Mouse (Mus musculus): ENCODE data around the gene Igfbp7. TPM values are rescaled to one million over a fixed set of nuclear protein-coding genes. Genes with fewer than 3 reads are reported as not detected.

The Igfbp7 gene
- total RNA-seq, 1 experiment from 2014 or later, result 819 TPM

DNA sequence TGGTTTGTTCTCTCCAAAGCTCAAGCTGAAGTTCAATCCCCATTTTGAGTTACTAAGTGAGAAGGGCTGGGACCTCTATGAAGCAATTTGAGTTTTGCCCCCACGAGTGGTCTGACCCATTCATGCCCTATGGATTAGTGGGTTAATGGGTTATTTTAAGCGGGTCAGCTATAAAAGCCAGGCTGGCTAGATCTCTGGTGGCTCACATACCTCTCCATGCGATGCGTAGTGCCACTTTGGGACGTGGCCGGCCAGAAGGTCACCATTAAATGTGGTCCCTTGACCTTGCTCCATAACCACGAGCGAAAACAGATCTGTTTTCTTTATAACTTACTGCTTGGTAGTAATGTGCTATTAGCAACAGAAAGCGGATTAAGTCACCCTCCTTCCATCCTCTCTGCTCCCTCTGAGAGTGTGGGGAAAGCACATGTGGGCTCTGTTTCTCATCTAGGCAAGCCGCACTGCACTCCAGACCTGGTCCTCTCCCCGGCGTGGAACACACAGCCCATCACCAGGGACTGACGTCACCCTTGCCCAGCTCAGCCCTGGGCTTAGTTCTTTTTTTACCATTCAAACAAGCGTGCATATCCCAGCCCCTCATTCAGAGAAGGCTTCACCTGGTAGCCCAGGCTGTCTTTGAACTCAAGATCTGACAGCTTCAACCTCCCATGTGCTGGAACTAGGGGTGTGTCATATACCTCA lies 28.3 kb downstream of the Igfbp7 start:
- DNase-seq, result no peak

DNA sequence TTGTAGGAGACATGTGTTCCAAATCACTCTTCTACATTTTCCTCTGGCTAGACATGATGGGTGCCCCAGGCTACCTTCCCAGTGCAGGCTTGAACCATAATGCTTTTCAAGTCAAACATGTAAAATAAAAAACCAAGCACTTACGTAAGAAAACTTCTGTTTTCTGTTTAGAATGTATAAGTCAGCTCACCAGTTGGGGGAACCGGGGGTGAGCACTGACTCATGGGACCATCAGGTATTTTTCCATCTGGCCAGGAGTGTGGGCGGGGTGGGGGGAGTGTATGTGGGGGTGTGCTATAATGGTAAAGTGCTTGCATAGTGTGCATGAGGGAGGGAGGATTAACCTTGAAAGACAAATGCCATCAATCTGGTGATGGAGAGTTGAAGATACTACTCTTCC lies 29.8 kb downstream of the Igfbp7 start:
- no peak for DNase-seq

DNA sequence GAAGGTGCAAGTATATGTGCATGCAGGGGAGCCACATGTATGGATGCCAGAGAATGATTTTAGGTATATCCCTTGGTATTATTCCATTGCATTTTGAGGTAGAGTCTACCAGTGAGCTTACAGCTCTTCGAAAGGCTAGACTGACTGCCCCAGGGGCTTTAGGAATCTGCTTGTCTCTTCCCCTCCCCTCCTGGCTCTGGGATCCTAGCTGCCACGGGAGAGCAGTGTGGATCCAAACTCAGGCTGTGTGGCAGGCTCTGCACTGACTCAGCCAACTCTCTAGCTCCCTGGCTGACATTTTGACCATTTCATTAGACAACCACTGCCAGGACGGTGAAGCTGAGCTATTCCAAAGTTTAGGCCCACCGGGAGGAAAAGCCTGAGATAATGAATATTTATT lies 32.3 kb downstream of the Igfbp7 start:
- no peak for DNase-seq

DNA sequence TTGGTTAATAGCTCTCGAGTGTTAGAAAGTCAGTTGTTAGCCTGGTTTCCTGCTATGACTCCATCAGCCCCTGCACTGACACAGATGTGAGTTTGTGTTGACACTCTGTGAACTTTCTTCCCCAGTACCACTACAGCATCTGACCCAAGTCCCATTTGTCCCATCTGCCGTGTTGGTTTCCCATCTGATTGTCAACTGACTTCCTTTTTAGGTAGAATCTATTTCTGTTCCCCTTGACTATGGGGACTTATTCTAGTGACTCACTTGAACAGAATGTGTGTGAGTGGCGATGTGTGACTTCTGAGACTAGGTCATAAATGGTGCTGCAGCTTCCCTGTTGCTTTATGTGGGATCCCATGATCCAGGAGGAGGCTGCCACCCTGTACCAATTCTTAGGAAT lies 32.9 kb downstream of the Igfbp7 start:
- no peak for DNase-seq

DNA sequence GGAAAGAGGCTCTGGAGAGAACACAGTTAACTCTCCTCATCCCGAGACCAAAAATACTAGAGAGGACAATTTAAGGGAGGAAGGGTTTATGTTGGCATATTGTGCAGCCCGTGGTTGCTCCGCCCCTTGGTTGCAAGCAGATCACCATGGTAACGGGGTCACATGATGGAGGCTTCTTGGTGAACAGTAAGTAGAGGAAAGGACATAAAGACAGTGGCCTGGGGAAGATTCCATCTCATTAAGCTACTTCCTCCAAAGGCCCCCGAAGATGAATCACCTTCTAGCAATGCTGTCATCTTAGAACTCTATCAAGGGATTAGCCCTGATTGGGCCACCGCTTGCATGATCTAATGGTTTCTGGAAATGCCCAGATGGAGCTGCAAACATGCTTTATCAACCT lies 35.1 kb downstream of the Igfbp7 start:
- DNase-seq, result peak; percentile 71

DNA sequence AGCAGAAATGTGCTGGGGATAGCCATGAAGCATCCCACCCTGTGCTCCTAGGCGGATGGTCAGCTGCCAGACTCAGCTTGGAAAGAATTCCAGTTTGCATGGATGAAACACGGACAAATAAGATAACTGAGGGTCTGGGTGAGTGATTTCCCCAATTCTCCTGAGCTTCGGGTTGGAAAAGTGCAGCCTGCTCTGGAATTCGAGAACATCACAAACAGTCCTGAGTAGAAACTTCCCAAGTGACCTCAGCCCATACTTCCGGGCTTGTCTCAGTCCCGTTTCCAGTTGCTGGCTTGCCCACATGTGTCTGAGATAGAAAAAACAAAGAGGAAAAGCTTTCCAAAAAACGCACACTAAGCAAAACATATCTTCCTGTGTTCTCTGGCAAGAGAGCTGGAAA lies 35.6 kb downstream of the Igfbp7 start:
- DNase-seq, result no peak

DNA sequence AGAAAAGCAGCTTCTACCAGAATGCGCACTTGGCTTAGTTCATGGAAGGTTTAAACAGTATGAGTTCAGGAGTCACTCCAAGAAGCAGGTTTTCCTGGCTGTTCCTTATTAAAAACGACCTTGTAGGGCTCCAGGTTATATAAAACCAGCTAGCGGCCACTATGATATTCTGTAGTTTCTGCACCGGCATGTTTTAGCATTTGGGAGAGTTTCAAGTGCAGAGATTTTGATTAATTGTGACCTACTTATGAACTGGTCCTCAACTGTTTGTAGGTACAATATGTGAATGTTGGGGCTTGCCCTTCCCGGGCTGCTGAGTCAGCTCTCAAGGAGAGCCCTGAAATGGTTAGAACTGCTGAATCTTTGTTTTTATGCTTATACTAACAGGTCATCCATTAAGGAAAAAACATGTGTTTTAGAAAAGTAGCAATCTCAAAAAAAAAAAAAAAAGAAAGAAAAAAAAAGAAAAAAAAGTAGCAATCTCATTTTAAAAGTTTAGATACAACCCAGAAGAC lies 37.4 kb downstream of the Igfbp7 start:
- DNase-seq, result no peak

DNA sequence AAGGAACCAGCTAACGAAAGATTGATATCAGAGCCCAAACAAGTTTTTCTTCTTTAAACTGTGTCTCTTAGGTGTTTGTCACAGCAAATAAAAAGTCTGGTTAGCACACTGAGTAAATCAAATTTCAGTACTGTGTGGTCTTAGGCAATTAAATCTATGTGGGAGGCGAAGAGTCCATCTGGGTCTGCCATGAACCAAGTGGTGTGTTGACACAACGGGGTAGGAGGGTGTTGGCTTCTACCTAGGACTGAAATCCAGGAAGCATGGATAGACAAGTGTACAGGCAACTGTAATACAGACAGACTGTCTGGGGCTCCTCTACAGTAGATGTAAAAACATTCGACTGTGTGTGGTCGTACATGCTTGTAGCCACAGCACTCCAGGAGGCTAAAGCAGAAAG lies 38.4 kb downstream of the Igfbp7 start:
- no peak for DNase-seq

DNA sequence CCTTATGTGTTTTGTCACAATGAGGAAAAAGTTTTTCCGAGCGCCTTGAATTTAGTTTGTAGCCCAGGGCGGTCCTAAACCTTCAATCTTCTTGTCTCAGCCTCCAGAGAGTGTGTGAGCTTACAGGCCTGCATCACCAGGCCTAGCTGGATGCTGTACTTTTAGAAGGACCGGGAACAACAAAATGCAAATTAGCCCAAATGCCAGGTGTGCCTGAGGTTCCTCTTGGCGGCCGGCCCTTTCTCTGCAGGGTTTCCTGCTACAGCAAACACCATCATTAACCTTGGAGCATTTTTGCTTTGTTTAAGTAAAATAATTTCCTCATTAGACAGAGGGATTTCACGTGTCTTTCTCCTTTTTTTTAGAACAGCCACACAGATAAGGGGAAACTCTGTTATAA lies 39.6 kb downstream of the Igfbp7 start:
- no peak for DNase-seq

DNA sequence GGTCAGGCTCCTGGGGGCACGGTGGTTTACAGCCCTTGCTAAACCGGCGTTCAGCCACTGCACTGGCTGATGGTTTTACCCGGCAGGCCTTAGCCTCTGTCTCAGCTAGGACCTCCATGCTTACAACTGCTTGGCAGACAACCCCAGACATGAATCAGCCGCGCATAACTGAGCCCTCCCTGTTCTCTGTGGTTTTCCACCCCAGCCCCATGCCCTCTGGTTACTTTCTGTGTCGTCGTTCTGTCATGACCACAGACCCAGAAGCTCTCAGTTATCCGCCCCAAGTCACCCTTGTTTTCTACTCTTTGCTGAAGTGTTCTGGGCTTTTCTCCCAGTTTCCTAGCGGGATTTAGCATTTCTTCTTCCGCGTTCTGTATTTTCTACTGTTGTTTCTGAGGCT lies 40.2 kb downstream of the Igfbp7 start:
- peak; percentile 56 for DNase-seq

DNA sequence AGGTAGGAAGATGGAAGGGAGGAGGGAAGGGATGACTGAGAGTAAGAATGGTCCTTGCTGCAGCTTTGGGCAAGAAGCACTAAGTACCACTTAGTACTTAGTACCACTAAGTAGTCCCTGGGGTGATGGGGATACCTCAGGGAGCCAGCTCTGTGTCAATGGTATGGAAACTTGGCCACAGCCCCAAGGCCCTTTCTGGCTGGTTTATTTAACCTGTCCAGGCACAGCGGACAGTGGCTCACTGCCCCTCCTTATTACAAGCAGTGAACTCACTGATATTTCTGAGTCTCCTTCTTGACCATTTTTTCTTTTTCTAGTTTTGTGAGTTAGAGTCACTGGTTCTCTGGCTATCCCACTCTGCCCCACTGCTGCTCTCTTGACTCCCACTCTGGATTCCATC lies 40.7 kb downstream of the Igfbp7 start:
- no peak for DNase-seq

DNA sequence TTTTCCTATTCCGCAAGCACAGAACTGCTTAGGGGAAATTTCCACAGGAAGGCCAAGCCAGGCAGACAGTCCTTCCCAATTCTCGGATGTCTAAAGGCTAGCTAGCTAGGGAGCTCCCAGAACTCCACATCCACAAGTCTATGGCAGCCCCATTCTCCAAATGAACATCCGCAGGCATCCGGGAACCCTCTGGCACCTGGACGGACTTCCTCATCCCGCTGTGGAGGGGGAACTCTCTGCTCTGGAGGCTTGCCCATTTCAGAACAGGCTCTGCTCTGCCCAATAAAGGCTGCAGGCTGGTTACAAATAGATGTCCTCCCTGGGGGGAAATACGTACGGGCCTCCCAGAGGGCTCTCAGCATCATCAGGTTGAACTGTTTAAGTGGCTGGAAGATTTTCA lies 41.5 kb downstream of the Igfbp7 start:
- DNase-seq, result peak; percentile 40

DNA sequence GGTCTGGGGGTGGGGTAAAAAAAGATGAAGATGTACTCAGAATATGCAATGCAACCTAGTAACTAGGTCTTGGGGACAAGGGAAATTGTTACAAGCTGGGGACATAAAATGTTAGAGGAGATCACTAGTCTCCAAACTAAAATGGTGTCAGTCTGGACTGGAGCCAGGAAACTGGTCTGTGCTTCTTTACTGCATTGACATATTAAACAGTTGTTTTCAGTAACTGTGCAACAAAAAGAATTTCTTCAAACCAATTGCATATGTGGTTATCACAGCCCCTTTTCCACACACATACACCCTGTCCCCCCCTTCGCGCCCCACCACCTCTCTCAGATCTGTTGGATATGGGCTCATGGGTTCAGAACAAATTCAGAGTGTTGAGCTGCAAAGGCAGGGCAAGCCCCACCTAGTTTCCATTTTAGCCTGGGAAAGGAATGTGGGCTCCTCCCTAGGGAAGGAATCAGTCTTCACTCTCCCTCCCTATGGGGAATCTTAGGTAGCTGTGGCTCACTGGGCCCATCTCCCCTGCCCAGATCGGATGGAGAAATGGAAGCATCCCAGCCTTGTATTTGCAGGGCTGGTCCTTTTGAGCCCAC lies 43.3 kb downstream of the Igfbp7 start:
- no peak for DNase-seq

DNA sequence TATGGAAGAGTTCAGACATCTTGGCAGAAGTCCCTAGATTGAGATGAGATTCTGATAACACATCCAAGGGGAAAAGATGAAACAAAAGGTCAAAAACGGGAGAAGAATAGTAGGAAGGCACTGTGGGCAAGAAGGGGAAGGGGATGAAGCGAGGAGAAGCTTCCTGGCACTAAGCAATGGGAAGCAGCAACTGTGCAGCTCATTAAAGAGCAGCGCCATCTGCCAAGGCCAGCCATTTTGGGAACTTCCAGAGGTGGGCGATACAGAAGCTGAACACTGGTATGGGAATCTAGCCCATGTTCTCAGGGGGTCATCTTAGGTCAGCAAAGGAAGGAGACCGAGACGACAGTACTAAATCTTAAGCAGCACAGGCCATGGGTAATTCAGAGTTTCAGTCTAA lies 44.2 kb downstream of the Igfbp7 start:
- no peak for DNase-seq

DNA sequence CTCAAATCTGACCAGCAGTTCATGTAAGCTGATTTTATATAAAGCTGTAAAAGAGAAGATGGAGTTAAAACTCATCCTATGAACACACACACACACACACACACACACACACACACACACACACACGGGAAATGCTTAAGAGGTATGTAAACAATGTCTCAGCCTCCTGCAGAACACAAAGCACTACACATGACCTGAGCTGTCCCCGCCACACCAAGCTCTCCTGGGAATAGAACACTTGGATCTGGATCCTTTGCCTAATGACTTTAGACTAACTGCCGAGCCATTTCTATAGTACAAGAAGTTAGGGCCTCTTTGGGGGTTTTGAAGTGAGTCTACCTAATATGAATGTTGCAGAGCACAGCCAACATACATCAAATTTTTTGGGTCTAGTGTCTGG lies 45.7 kb downstream of the Igfbp7 start:
- no peak for DNase-seq

DNA sequence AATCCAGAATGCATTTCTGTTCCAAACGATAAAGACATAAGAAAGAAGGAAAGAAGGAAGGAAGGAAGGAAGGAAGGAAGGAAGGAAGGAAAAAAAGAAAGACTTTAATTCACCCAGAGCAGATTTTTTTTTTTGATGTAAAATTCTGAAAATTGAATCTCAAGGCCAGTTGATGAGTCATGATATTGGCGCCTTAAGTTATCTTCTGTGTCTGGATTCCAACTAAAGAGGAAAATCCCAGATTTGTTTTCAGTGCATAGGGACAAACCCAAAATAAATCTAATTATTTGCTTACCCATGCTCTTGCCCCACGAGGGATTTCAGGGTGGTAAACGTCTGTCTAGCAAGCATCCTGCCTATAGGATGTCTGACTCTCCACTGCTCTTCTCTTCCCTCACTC lies 46.8 kb downstream of the Igfbp7 start:
- no peak for DNase-seq

DNA sequence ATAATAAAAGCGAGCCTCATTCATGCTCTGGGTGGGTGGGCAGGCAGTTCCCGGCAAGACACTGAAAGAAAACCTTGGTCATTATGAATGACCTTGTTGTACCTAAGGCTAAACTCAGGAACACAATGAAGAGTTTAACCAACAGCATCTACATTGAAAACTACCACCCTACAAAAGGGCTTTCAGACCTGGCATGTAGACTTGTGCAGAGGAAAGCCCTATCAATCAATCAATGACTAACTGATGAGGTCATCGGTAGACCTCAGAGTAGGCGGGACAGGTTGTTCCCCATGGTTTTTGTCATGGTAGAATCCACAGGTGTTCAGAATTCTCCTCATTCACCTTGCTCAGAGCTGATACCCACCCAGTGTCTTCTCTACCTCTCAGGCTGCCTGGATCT lies 47.9 kb downstream of the Igfbp7 start:
- no peak for DNase-seq

DNA sequence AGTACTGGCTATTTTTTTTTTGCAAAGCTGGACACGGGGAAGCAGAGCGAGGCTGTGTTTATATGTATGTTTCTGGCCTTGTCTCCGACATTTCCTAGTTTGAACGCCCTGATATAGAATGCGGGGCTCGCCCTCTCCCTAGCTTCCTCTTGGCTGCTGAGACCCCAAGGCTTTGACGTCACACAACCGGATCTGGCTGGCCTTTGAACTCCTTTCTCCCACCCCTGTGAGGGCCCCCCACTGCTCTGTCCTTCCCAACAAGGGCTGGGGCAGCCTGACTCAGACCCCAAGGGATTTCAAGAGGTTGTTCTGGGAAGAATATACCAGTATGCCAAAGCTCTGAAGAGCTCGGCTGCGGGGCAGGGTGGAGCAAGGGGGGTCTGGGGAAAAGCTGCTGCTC lies 49.5 kb downstream of the Igfbp7 start:
- peak; percentile 72 for DNase-seq

DNA sequence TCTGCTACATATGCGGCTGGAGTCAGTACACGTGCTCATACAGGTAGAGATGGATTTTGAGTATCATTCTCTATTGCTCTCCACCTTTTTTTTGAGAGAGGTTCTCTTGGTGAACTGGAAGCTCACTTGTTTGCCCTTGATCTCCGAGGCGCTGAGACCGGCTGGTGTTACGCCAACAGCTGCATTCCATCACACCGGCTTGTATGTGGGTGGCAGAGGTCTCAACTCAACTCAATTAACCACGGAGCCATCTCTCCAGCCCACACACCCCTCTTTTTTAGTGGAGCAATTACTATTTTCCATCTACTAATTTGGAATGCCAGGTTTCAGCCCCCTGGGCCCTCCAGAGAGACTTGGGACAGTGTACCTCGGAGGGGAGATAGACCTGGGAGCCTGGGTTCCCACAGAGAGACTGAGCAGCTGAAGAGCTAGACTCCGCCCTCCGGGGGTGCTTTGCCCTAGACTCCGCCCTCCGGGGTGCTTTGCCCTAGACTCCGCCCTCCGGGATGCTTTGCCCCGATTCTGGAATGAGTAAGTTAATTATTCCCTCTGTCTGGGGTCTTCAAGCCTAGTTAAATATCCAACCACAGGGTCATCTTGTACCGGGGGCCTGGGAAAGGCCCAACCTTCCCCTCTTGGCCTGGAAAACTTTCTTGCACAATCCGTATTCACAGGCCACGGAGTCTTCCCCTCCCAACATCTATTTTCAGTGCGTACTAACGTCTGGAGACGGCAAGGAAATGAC lies 50.3 kb downstream of the Igfbp7 start:
- DNase-seq, result peak; percentile 86

DNA sequence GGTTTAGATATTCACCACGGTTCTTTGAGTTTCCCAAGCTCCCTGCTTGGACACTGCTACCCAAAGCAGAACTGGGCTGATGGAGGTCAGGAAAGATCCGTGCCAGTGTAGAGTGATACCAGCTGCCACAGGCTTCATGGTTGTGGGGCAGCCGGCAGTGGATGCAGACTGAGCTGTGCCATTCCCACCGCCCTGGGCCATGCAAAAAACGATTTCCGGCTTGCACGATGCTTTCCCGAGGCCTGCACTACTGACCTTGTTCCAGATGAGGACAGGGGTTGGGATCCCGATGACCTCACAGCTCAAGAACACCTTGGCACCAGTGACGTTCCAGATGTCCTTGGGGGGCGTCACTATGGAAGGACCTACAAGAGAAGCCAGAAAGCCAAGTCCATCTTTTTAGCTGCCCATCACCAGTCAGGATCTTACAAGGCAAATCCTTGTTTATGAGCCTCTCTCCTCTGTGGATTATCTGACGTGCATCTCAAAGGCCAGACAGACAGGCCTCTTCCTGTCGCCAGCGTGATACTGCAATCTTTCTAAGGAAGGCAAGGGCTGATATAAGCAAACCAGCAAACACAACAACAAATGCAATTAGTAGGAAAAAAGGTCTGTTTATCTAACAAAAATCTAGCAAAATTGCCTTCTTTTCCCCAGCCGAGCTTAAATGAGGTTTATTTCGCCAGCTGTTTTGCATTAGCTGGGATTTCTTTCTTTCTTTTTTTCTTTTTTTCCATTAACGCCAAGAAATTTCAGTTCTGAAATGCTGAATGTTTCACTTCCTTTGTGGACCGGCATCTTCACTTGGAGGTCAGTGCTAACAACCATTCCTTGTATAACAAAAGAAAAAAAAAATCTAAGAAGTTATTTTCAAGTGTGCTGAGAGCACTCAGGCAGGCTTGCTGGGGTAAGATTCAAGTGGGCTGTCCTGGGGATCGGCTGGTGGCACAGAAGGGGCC lies 52.3 kb downstream of the Igfbp7 start:
- peak; percentile 64 for DNase-seq

DNA sequence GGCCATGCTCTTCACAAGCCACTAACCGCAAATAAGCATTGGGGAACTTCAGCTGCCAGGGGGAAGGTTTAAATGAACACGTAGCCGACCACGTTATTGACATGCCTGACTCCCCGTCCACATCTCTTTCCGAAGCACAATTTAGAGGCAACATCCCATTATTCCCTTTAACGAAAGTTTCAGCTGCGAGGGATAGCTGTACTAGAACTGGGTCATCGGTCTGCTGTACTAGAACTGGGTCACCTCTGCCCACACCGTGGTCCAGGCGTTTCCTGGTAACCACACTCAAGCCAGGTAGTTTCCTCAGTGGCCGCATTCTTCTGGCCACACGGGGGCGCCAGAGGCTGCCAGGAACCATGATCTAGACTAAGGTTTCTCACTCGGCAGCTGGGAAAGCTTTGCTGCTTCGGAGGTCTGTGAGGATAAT lies 53.5 kb downstream of the Igfbp7 start:
- DNase-seq, result peak; percentile 92

DNA sequence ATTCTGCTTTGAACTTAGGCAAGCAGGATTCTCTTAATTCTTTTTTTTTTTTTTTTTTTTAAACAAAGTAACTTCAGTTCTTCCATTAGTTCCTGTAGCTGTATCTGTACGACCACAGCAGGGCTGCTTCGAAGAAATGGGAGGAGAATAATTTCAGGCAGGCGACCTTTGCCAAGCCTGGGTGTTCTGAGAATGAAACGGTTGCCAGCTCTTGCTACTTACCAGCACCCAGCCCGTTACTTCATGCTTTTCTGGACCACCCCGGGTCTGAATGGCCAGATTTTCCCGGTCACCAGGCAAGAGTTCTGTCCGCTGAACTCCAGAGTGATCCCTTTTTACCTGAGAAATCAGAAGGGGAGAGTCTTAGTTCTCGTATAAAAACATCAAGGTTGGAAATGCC lies 56.1 kb downstream of the Igfbp7 start:
- DNase-seq, result no peak

Measured in adrenal gland, postnatal 14 days (tissue).